Mouse (Mus musculus) liver, embryonic 14.5 days (tissue): ENCODE data around the gene Lrrn2. TPM values are rescaled to one million over a fixed set of nuclear protein-coding genes. Genes with fewer than 3 reads are reported as not detected.

Experiments
- ATAC-seq: fragments of 200-750 bp; cut with Nextera tagmentation; 2 replicates; pipeline ENCODE4 v1.8.0; 2017; ENCODE audit warnings: moderate number of reproducible peaks, mild to moderate bottlenecking, moderate library complexity; ENCODE audit not compliant: insufficient read depth
- DNase-seq, 3 experiments: peaks; one replicate each; pipeline ENCODE4 v3.0.0-alpha.2; 2012 to 2013; ENCODE audit warnings: low read depth in 3 of 3, low spot score in 3 of 3
- H3K27ac ChIP-seq: fragments of 300-500 bp; sonication (generic); 2 replicates; pipeline ENCODE4 v1.5.1; 2014; ENCODE audit warnings: moderate library complexity, mild to moderate bottlenecking, control low read depth, inconsistent platforms
- H3K27me3 ChIP-seq: fragments of 300-500 bp; sonication (generic); 2 replicates; pipeline ENCODE4 v1.6.1; 2014; ENCODE audit warnings: mild to moderate bottlenecking, low read length, moderate library complexity; ENCODE audit not compliant: control insufficient read depth, insufficient read depth
- H3K36me3 ChIP-seq: fragments of 300-500 bp; sonication (generic); replicated peaks from 2 replicates; pipeline ENCODE4 v1.6.1; 2014; ENCODE audit warnings: low read depth; ENCODE audit not compliant: control insufficient read depth, insufficient read depth
- H3K4me1 ChIP-seq, 2 experiments: fragments of 200-500 bp in 1 of 2; fragments of 300-500 bp in 1 of 2; sonication (generic) in 1 of 2; replicated peaks; 2 replicates each; pipeline ENCODE4 v1.6.1; 2012 to 2014; ENCODE audit warnings: antibody characterized with exemption in 1 of 2, inconsistent platforms in 1 of 2, low read length in 1 of 2; ENCODE audit not compliant: control insufficient read depth in 2 of 2, insufficient read depth in 2 of 2
- H3K4me2 ChIP-seq: fragments of 300-500 bp; sonication (generic); 2 replicates; pipeline ENCODE4 v1.6.1; 2014; ENCODE audit warnings: low read depth, mild to moderate bottlenecking, control low read depth, moderate library complexity
- H3K4me3 ChIP-seq, 2 experiments: fragments of 200-500 bp in 1 of 2; fragments of 300-500 bp in 1 of 2; sonication (generic) in 1 of 2; 2 replicates each; pipeline ENCODE4 v1.5.1; 2012 to 2014; ENCODE audit warnings: low read depth in 2 of 2, low read length in 2 of 2, mild to moderate bottlenecking in 2 of 2, control low read depth in 1 of 2, inconsistent platforms in 1 of 2, moderate library complexity in 1 of 2; ENCODE audit not compliant: insufficient read depth in 1 of 2
- H3K9ac ChIP-seq: fragments of 300-500 bp; sonication (generic); replicated peaks from 2 replicates; pipeline ENCODE4 v1.6.1; 2014; ENCODE audit warnings: mild to moderate bottlenecking, control low read depth, moderate library complexity
- H3K9me3 ChIP-seq: fragments of 300-500 bp; sonication (generic); 2 replicates; pipeline ENCODE4 v1.6.1; 2016; ENCODE audit warnings: low read length, mixed read lengths; ENCODE audit not compliant: control insufficient read depth
- CTCF ChIP-seq: IDR thresholded peaks from 2 replicates; pipeline ENCODE4 v1.5.1; 2016; ENCODE audit warnings: antibody characterized with exemption, low read depth, control low read depth
- EP300 ChIP-seq: IDR thresholded peaks from 2 replicates; pipeline ENCODE4 v1.6.1; 2016; ENCODE audit warnings: antibody characterized with exemption, low read depth
- WGBS: fragments of 180-500 bp; shearing (Covaris S2); extraction: QIAGEN DNeasy Blood & Tissue Kit; methylation state at CpG from one replicate; pipeline ENCODE4 v1.1.7; 2014; ENCODE audit not compliant: insufficient replicate concordance; 5-methylcytosine and 5-hydroxymethylcytosine counted together
- polyA plus RNA-seq, 2 experiments: library from polyadenylated mRNA; depleted of rRNA in 1 of 2; stranded (reverse) in 1 of 2; unstranded in 1 of 2; fragments of >200 nt; fragmentation: Nextera tagmentation in 1 of 2; extraction: Ambion mirVana in 1 of 2; gene quantifications; 2 replicates each; pipeline versions ENCODE4 v1.2.1 to v1.2.3; 2012 to 2014

Lrrn2 gene
- polyA plus RNA-seq, 2 experiments: 0.03 TPM; not detected in 1

DNA sequence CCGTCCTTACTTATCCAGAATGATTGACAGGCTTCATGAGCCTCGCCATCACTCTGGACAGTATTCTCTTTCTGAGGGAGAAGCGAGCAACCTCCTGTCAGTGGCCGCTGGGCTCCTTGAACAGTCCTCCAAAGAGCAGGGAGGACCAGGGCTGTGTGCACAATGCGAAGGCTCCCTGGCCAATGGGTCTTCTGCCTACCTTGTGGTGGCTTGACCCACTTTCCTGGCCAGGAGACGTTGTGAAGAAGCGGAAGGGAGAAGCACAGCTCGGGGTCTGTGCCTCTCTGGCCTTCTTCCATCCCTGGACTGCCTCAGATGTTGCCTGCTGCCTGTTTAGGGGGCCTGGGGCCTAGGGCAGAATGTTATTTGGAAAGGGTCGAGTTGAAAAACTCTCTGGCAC is 1.8 kb downstream of the Lrrn2 start:
- Histone ChIP-seq H3K4me3 (no peak overlapping the region), H3K27me3 (peaks cover 44% of the 10 kb centered on the region), H3K27ac (no peak overlapping the region), H3K36me3 (no peaks in the 10 kb centered on the region), H3K9me3 (no peaks in the 10 kb centered on the region), H3K4me2 (no peak overlapping the region), H3K9ac (no peak overlapping the region), H3K4me1 (no peaks in the 10 kb centered on the region)
- TF ChIP-seq CTCF (no peak), EP300 (no peak)
- 25% methylated on average over 9 of the region's 9 CpGs for WGBS
- ATAC-seq: no peak
- no peak for DNase-seq

DNA sequence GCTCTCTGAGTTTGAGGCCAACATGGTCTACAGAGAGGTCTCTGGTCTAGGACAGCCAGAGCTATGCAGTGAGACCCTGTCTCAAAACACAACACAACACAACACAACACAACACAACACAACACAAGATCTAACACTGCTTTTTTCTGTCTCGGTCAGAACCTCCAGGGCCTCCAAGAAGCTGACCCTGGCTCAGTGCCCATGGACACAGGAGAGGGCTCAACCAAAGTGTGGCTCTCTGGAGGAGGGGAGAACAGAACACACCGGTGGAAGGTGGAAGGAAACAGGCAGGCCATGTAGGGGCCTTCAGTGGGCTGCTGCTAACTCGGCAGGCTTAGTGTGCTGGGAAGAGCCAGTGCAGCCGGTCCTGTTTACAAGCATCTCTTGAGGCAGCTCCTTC is 5.6 kb downstream of the Lrrn2 start:
- 37% methylated on average over 4 of the region's 4 CpGs for WGBS
- no peak overlapping the region for H3K9ac ChIP-seq
- ATAC-seq: no peak
- H3K4me2 ChIP-seq: no peak overlapping the region
- no peaks in the 10 kb centered on the region for H3K4me1 ChIP-seq
- H3K36me3 ChIP-seq: no peaks in the 10 kb centered on the region
- no peak overlapping the region for H3K4me3 ChIP-seq
- TF ChIP-seq EP300 (no peak), CTCF (no peak)
- no peaks in the 10 kb centered on the region for H3K9me3 ChIP-seq
- DNase-seq: no peak
- H3K27me3 ChIP-seq: peaks cover 18% of the 10 kb centered on the region
- H3K27ac ChIP-seq: no peak overlapping the region

DNA sequence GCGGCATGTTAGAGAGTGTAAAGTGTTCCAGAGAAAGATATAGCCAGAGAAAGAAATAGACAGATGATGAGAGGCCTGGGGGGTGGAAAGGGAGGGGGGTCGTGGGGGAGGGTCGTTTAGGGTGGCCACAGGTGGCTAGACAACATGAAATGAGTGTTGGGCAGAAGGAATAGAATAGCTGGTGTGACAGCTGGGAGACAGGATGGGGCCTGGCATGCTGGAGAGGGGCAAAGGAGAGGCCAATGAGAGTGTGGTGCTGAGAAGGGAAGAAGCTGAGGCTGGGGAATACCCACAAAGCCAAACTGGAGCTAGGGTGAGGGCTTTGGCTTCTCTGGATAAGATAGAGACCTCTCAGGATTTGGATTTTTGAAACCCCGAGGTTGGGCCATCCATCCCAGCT is 6.6 kb downstream of the Lrrn2 start:
- 38% methylated on average over 4 of the region's 4 CpGs for WGBS
- H3K27ac ChIP-seq: no peak overlapping the region
- H3K9ac ChIP-seq: no peak overlapping the region
- TF ChIP-seq CTCF: no peak
- no peak for TF ChIP-seq EP300
- no peak overlapping the region for H3K4me2 ChIP-seq
- H3K36me3 ChIP-seq: no peaks in the 10 kb centered on the region
- H3K4me3 ChIP-seq: no peak overlapping the region
- no peak for ATAC-seq
- peaks cover 9% of the 10 kb centered on the region for H3K27me3 ChIP-seq
- DNase-seq: no peak
- no peaks in the 10 kb centered on the region for H3K4me1 ChIP-seq
- no peaks in the 10 kb centered on the region for H3K9me3 ChIP-seq

DNA sequence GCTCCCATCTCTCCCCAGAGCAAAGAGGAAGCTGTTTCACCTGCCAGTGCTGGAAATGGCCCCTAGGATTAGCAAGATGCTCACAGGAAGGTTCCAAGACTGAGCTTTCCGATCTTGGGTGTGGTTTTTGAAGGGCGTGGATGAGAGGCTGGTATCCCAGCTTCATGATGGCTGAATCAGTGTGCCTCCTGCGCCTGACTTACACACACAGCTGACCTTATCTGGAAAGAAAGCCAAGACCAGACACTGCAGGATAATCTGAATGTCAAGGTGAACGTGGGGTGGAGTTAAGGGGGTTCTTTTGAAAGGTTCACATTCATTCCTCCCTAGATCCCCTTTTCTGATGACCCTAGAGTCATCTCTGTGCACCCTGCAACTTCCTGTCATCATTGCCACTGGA is 8.7 kb downstream of the Lrrn2 start:
- WGBS: 36% methylated on average over 4 of the region's 4 CpGs
- TF ChIP-seq EP300 (no peak), CTCF (no peak)
- Histone ChIP-seq H3K27ac (no peak overlapping the region), H3K27me3 (no peaks in the 10 kb centered on the region), H3K36me3 (no peaks in the 10 kb centered on the region), H3K9me3 (no peaks in the 10 kb centered on the region), H3K4me1 (peaks cover 0 to 3% of the 10 kb centered on the region in 2 experiments; a peak in 1 of 4 replicates), H3K4me3 (no peak overlapping the region), H3K9ac (no peak overlapping the region), H3K4me2 (no peak overlapping the region)
- ATAC-seq: no peak
- DNase-seq: no peak

DNA sequence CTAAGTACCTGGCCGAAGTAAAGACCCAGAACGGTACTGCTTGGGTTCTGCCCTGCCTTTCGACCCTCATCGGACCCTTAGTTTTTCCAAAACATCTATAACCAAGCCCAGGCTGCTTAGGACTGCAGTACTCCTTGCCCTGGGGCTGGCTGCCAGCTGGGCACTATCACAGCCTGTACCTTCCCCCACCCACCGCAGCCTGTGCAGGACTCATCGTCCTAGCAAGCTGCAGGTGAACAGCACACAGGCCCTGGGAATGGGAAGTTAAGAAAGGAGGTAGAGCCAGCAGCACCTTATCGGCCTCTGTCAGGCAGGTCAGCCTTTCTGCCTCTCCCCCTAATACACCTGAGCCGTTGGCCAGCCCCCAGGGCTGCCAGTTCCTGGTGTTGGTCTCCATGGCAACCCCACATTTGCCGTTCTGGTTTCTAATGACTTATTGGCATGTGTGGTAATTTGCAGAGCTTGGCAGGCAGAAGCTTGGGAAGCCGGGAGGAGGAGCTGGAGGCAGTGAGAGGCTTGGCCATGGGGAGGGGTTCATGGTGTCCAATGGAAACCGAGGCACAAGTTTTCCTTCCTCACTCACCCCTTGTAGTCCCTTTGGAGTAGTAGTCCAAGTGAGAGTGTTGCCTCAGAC is 10.2 kb downstream of the Lrrn2 start:
- no peak overlapping the region for H3K9ac ChIP-seq
- DNase-seq: no peak
- H3K27ac ChIP-seq: no peak overlapping the region
- no peak overlapping the region for H3K4me2 ChIP-seq
- no peak overlapping the region for H3K4me3 ChIP-seq
- ATAC-seq: no peak
- TF ChIP-seq EP300 (no peak), CTCF (no peak)
- H3K4me1 ChIP-seq: peaks cover 0 to 3% of the 10 kb centered on the region in 2 experiments; a peak in 1 of 4 replicates
- no peaks in the 10 kb centered on the region for H3K36me3 ChIP-seq
- H3K27me3 ChIP-seq: no peaks in the 10 kb centered on the region
- 55% methylated on average over 11 of the region's 11 CpGs for WGBS
- no peaks in the 10 kb centered on the region for H3K9me3 ChIP-seq
